Mouse (Mus musculus): ENCODE measurements at regions not wholly inside any gene's neighbourhood (a gene's known extent, or its start where the extent isn't known, plus 50 kb on each side); places are given as distances from the start of the nearest gene placed in this dataset.

DNA sequence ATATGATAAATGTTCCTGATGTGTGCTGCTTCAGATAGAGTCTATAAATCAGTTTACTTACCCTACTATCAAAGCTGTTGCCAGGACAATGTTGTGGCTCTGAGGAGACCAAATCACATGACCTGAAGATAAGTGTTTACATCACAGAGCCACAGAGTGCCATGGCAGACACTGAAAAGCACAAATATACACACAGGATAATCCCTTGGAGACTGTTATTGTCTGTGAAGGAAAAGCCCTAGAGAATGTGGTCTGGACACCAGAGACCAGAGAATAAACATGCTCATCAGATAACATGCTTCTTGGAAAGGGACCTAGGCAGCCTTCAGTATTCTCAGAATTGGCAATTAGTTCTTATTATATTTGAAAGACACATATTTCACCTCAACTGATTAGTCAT lies 146.5 kb upstream of the Klf6 start:
- no peak for DNase-seq (ENCODE audit: low spot score in 2 of 2)

DNA sequence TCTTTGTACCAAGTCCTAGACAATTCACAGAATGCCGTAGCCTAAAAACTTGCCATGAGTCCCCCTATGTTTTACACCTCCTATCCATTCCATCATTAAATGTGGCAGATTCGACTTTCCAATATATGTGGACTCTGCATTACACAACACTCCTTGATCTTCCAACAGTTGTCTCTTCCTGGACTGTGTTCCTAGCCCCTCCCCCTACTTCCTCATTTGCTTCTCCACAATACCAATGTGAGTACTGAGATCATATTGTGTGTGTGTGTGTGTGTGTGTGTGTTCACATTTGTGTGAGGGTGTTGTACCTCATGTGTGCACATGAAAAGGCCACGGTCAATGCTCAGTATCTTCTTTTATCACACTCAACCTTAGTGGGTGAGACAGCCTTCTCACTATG lies 144.5 kb upstream of the Klf6 start:
- no peak for DNase-seq (ENCODE audit: low spot score in 2 of 2)

DNA sequence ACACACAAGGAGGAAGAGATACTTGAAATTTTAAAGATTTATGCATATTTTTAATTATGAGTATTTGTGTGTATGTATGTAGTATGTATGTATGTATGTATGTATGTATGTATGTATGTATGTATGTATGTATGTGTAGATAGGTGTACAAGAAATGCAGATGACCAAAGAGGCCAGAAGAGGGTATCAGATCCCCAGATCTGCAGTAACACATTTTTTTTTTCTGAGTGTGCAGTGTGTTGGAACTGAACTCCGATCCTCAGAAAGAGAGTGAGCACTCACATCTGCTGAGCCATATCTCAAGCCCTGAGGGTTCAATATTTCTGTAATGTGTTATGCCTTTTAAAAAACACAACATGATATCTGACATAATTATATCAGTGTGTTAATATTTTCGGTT lies 138.0 kb upstream of the Klf6 start:
- DNase-seq (ENCODE audit: low spot score in 2 of 2): no peak

DNA sequence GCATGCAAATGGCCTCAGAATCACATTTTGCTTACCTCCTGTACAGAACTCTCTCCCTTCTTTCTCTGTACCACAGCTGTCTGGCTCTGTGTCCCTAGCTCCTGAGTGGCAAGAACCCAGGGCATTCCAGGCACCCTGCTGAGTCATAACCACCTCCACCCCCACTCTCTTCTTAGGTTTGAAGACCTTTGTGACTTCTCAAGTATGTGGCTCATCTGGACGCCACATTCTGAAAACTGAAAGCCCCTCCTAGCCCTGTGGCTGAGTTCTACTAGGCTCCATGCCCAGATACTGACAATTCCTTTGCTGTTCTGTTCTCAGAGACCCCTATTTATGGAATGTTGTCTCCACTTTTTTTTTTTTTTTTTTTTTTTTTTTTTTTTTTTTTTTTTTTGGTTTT lies 136.9 kb upstream of the Klf6 start:
- no peak for DNase-seq (ENCODE audit: low spot score in 2 of 2)

DNA sequence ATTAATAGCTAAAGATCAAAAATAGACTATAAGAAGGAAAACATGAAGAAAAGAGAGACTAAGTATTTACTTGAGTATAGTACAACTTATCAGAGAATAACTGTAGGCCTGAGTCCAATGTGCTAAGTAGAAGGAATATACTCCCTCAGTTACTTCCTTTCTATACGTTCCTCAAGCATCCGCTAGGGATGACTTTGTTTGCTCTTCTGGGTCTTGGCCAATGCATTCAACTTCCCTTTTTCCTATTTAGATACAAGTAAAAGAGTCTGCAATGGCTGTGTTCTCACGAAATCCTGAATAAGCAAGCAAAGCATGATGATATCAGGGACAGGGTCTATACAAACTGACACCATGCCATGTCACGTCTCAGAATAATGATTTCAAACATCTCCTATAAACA lies 135.3 kb upstream of the Klf6 start:
- DNase-seq (ENCODE audit: low spot score in 2 of 2): no peak

DNA sequence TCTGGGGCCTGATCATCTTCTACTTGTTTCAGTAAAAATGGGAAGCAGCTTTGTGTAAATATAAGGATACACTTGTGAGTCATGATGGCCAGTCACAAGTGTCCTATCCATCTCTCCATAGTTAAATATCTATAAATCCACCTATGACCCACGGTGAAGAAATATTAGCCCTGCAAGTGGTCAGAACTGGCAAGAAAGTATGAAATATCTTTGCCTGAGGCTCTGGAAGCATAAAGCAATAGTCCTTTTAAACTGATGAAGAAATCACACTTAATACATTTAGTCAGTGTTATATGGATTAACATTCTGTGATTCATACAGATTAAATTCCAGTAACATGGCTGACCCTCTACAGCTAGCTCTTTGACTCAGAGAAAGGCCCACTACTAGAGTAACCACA lies 134.8 kb upstream of the Klf6 start:
- DNase-seq (ENCODE audit: low spot score in 2 of 2): no peak

DNA sequence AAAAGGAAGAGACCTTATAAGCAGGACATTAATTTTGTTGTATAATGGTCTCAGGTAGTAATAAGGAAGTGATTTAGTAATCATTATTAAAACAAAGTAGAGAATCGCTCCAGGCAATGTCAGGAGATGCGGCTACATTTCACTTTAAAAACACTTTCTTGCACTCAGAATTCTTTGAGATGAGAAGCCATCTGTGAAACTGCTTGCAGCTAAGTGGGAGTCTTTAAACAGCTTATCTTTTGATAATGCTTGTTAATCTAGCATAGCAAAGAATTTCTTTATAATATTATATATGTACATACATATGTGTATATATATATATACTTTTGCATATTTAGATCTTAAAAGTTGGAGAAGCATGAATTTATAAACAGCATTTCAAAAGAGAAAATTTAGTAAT lies 133.1 kb upstream of the Klf6 start:
- no peak for DNase-seq (ENCODE audit: low spot score in 2 of 2)

DNA sequence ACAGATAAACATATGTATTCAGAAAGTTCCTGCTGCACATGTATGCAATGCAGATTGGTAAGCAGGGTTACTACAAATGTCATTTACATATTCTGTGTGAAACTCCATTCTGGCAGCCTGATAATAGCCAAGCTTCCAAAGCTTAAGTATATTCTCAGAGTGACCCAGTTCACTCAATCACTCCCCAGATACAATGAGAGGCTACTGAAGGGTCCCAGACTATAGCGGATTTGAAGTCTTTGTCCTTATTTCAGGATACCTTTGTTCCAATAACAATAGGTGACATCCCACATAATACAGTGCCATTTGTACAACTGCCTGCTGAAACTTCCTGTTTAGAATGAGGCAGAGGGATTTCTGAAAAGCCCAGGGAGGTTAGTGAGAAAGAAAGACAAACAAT lies 132.5 kb upstream of the Klf6 start:
- no peak for DNase-seq (ENCODE audit: low spot score in 2 of 2)

DNA sequence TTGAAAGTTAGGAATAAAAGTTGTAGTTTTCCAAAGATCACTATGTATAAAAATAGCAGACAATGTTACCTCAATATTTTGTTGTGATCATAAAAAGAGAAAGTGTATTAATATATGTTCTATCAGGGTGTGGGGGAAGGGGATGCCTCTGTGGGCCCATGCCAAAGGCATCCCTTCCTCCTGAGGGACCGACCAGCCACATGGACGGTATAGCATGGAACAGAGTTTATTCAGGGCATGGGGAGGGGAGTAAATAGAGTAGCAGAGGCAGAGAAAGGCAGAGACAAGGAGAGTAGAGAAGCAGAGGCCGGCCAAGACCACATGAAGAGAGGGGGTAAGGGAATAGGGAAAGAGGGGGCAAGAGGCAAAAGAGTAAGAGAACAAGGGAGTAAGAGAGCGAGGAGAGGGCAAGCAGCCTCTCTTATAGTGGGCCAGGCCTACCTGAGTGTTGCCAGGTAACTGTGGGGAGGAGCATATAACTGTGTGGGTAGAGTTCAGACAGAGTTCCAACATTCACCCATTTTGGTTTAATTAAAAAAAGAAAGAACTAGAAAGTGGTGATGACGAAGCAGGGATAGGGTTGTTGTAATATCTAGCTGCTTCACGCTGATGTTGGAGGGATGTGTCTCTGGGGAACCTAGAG lies 131.7 kb upstream of the Klf6 start:
- no peak for DNase-seq (ENCODE audit: low spot score in 2 of 2)

DNA sequence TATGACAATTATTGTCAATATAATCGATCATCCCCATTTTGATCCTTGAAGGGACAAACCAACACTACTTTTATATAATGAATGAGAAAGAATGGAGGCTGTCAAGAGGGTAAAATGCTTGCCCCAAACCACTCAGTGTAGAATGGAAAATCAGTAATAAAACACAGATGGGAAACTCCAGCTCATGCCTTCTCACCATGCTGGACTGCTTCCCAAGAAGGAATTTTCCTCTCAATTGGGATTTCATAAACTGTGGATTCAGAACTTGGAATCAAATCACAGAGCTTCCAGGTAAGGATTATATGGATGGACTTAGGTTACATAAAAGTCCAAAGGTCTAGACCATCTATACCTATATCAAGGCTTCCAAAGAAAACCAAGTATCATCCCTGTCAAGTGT lies 129.1 kb upstream of the Klf6 start:
- no peak for DNase-seq (ENCODE audit: low spot score in 2 of 2)

DNA sequence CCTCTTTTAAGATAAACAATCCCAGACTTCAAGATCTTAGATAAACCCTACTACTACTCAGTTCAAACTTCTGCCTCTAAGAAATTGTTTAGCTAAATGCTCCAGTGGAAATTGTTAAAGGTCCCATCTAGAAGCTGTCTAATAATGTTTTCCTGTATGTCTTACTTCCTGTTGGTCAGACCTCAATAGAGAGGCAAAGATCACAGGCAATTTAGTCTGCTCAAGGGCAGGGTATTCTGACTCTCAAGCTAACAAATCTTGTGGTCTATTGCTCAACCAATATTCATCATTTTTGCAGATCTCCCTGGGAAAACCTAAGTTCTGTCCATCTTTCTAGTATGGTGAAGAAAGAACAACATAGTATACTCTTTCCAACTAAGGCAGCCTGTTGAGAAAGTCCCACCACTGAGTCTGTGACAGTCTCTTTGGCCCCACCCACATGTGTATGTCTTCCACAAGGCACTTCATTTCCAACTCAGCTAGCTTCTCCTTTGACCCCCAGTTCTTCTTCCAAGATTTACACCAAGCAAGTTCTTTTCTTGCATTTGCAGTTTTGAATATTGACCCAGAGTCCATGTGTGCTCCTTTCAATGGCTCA lies 126.2 kb upstream of the Klf6 start:
- DNase-seq (ENCODE audit: low spot score in 2 of 2): no peak

DNA sequence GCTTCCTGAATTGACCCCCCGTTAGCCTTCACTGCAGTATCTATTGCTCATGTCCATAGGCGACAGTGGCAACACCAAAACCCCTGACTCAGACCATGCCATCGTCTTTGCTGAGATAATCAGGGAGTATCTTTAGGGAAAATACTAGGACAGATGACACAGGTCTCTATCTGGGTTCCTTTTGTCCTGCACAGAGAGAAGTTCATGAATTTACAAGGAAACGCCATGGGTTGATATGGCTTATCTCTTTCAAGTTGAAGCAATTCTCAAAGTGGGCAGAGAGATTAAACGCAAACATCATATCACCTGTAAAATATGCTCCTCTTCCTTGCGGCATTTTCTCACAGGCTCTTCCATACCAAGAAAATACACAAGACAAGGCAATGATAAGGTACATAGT lies 124.8 kb upstream of the Klf6 start:
- no peak for DNase-seq (ENCODE audit: low spot score in 2 of 2)

DNA sequence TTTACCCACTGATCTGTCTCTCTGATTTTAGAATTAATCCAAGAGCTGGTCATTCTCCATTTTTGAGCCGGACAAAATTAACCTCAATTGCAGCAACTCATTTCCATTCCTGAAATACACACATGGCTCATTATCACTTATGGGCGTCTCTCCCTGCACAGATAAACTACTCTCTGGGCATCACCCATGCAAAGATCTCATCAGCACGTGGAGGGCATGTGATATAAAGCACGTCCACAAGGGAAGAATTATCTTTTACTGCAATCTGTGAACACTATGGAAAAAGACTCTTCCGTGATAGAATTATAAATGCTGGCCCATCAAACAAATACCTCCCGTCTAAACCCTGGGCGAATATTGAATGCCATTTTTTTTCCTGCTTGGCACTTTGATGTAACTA lies 124.1 kb upstream of the Klf6 start:
- no peak for DNase-seq (ENCODE audit: low spot score in 2 of 2)

DNA sequence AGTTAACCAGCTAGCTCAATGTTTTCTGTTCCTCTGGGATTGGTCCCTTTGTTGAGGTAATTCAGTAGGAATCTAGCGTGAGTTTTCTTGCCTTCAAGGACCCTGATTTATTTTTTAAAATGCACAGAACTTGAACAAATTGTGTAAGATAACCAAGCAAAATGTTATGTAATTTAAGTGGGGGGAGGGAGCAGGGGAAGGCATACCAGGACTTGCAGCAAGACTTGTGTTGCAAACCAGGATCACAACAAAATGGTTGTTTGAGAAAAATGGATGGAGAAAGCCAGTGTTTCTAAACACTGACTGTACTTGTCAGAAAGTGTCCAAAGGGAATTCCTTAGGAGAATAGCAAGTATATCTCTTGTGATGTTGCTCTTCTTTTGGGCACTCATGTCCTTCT lies 120.5 kb upstream of the Klf6 start:
- DNase-seq (ENCODE audit: low spot score in 2 of 2): no peak

DNA sequence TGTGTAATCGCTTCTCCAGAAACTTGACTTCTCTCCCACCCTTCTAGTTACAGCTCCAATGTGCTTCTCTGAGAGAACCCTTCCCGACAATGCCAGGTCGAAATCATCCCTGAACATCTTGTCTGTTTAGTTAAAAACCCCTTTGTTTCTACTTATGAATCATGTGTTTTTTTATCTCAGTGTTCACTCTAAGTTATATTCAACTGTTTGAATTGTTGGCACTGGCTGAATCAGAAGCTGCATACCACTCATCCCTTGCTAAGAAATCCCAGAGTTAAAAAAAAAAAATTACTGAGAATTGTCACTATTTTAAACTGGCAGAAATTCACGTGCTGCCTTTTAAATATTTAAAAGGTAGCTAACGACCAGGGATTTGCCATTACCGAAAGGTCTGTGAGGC lies 116.3 kb upstream of the Klf6 start:
- DNase-seq (ENCODE audit: low spot score in 2 of 2): no peak

DNA sequence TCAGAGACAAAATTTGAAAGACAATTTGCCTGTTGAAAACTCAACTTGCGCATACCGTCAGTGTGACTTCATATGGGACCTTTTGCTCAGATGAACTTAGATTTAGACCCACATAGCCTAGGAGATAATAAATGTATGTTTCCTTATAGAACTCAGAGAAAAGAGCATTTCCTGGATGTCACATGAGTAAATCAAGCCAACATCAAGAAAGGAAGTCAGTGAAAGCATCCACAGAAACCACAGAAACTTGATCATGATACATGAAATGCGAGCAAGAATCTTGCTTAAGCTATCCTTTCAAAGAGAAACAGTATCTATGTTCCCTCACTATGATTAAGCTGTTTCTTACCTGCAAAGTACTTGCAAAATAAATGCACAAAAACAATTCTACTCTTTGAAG lies 104.1 kb upstream of the Klf6 start:
- DNase-seq (ENCODE audit: low spot score in 2 of 2): no peak

DNA sequence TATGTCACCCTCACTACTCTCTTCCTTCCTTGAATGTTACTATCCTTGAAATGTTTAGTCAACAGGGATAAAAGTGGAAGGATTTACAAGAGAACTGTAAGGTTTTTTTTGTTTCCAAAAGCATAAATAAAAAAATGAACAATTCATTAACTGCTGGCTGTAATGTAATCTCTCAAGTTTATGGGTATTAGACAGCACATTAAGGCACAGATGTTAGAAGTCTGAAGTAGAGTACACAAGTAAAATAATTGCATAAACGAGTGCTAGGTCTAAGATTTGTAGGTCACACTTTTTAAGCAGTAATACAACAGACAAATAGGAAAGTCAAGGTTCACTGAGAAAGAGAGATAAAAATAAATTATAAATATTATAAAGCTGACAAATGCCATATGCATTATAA lies 103.3 kb upstream of the Klf6 start:
- no peak for DNase-seq (ENCODE audit: low spot score in 2 of 2)

DNA sequence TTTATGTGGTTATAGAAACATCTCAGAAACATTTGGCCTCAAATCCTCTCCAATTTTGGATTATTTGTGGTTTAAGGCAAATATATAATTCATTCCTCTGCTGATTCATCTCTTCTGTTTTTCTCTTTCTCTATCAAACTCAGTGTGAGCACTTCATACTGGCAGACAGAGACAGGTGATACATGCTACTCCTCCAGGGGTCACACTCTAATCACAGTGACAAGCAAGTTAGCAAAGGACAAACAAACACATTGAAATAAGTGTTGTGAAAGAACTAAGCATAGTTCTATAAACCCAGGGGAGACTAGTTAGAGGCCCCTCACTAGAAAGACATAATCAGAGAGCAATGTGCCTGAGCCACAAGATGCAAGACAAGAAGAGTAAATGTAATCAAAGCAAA lies 101.3 kb upstream of the Klf6 start:
- DNase-seq (ENCODE audit: low spot score in 2 of 2): no peak

DNA sequence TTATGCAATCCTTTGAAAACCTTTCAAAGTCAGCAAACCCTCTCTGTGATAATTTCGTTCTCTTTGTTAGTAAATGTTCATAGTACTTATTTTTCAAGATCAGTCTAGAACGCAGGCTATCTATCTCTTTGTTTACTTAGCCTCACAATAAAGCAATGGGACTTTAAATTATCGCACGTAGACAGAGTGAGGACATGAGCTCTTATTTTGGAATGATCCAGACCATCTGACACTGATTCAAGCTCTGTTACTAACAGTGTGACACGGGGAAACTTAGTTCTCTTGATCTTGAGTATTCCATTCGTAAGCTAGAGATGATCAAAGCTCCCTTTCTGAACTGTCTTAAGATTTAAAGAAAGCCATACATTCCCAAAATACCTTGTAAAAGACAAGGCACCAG lies 94.9 kb upstream of the Klf6 start:
- DNase-seq (ENCODE audit: low spot score in 2 of 2): no peak

DNA sequence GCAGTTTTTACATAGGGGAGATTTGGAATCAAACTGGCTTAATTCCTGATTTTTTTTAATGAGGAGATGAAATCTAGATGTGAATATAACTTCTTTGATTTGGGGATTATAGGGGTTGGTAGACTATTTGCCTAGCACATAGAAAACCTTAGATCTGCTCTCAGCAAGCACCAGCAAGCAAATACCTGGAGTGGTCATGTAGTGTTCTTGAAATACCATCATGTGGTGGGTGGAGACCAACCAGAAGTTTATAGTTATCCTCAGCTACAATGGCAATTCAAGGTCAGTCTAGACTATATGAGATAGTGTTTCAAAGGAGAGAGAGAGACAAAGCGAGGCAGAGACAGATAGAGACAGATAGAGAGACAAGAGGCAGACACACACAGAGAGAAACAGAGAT lies 94.1 kb upstream of the Klf6 start:
- DNase-seq (ENCODE audit: low spot score in 2 of 2): no peak

DNA sequence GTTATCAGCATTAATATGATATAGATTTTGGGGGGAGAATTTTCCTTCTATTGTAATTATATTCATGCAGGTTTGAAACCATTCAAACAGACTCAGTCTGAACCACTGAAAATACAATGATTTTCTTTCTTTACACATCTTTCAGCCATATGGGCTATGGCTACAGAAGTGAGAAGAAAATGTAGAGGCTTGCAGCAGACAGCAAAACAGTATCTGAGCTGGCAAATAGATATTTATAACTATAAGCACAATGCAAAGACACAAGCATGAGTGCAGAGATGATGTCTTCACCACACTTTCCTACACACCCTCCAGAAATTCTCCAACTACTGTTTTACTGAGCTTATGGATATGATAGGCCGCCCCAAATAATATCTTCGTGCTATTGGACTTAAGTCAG lies 92.6 kb upstream of the Klf6 start:
- no peak for DNase-seq (ENCODE audit: low spot score in 2 of 2)

DNA sequence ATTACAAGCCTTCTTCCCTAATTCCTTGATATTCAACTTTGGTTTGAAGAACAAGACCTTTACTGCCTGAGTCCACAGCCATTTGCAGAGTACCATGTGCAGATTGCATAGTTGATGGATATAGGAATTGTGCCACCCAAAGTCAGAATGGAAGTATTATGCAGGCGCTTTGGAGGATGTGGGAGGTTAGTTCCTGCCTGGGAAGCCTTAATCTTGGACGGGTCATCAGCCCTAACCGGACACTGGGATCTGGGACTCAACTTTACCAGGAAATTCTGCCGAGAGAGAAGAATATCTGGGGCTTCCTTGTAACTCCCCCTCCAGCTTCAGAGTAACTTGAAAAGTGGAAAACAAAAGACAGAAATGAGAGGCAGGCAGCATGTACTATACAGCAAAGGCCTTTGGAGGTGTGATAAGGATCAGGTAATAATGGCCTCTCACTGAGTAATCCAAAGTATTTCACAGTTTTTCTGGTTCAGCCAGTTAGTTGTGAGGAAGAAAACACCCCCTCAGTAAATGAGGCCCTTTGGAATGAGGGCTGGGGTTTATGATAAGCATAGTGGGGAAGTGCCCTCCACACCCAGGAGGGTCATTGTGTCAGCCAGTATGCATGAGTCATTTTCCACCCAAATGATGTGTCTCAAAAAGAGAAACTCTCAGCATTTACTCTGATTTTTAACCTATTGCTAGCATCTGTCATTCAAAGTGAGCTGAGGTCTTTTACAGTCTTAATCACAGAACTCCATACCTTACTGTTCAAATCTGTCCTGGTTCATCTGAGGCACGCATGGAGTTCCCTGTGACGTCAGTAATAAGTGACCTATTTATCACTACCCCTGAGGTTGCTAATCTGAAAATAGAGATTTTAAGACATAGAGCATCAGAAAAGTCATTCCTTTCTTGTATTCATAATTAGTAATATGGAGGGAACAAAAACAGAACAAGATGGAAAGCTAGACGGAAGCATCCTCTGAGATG lies 91.7 kb upstream of the Klf6 start:
- no peak for DNase-seq (ENCODE audit: low spot score in 2 of 2)

DNA sequence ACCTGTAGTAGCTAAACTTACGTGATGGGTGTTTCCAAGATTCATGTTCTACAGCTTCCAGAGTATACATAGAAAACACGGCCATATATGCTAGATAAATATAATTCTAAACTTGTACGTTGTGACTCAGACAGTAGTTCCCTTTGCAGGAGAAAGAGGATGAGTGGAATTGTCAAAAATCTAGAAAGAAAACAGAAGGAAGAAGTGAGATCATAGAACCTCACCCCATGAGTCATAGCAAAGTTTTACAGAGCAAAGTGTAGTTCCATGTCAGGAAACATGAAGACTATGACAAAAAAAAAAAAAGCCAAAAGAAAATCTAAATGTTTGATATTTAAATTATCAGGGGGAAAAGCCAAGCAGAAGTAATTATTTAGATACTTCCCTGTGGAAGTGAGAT lies 87.5 kb upstream of the Klf6 start:
- no peak for DNase-seq (ENCODE audit: low spot score in 2 of 2)

Measured in spleen, postnatal 36 days (tissue).